Mouse (Mus musculus) stomach, postnatal 0 days (tissue): ENCODE measurements around the gene Mogs. TPM values are rescaled to one million over a fixed set of nuclear protein-coding genes. Genes with fewer than 3 reads are reported as not detected.

Experiments
- ATAC-seq: fragments of 200-750 bp; cut with Nextera tagmentation; 2 replicates; pipeline ENCODE4 v1.8.0; 2017; ENCODE audit not compliant: low FRiP score, low TSS enrichment
- DNase-seq: peaks from one replicate; pipeline ENCODE4 v3.0.0-alpha.2; 2016; ENCODE audit warnings: low spot score
- H3K27ac ChIP-seq: fragments of 300-500 bp; sonication (generic); replicated peaks from 2 replicates; pipeline ENCODE4 v1.5.1; 2014; ENCODE audit warnings: mild to moderate bottlenecking, control low read depth
- H3K27me3 ChIP-seq: fragments of 300-500 bp; sonication (generic); 2 replicates; pipeline ENCODE4 v1.6.1; 2014; ENCODE audit warnings: low read length; ENCODE audit not compliant: control insufficient read depth, insufficient read depth
- H3K36me3 ChIP-seq: fragments of 300-500 bp; sonication (generic); 2 replicates; pipeline ENCODE4 v1.6.1; 2014; ENCODE audit warnings: low read length, mixed read lengths; ENCODE audit not compliant: control insufficient read depth, insufficient read depth
- H3K4me1 ChIP-seq: fragments of 300-500 bp; sonication (generic); replicated peaks from 2 replicates; pipeline ENCODE4 v1.6.1; 2014; ENCODE audit warnings: antibody characterized with exemption; ENCODE audit not compliant: control insufficient read depth, insufficient read depth
- H3K4me2 ChIP-seq: fragments of 300-500 bp; sonication (generic); replicated peaks from 2 replicates; pipeline ENCODE4 v1.6.1; 2014; ENCODE audit warnings: low read depth, mild to moderate bottlenecking, control low read depth, moderate library complexity
- H3K4me3 ChIP-seq: fragments of 300-500 bp; sonication (generic); 2 replicates; pipeline ENCODE4 v1.5.1; 2014; ENCODE audit warnings: low read depth, low read length, control low read depth
- H3K9ac ChIP-seq: fragments of 300-500 bp; sonication (generic); 2 replicates; pipeline ENCODE4 v1.6.1; 2014; ENCODE audit warnings: mild to moderate bottlenecking, low read length, control low read depth, mixed read lengths
- H3K9me3 ChIP-seq: fragments of 300-500 bp; sonication (generic); 2 replicates; pipeline ENCODE4 v1.6.1; 2016; ENCODE audit warnings: low read length; ENCODE audit not compliant: control insufficient read depth
- CTCF ChIP-seq: IDR thresholded peaks from 2 replicates; pipeline ENCODE4 v1.5.1; 2016; ENCODE audit warnings: antibody characterized with exemption, low read depth, mild to moderate bottlenecking, moderate library complexity
- EP300 ChIP-seq: optimal IDR thresholded peaks from 2 replicates; pipeline ENCODE3; 2016; ENCODE audit warnings: antibody characterized with exemption
- WGBS: fragments of 180-500 bp; shearing (Covaris S2); extraction: QIAGEN DNeasy Blood & Tissue Kit; methylation state at CpG from one replicate; pipeline ENCODE4 v1.1.7; 2014; 5-methylcytosine and 5-hydroxymethylcytosine counted together
- polyA plus RNA-seq: library from polyadenylated mRNA; unstranded; fragments of >200 nt; fragmentation: Nextera tagmentation; extraction: Ambion mirVana; gene quantifications from 2 replicates; pipeline ENCODE4 v1.2.1, GENCODE M21; 2015

Gene Mogs
- polyA plus RNA-seq, 1 experiment from 2014 or later = 23.2 TPM

DNA sequence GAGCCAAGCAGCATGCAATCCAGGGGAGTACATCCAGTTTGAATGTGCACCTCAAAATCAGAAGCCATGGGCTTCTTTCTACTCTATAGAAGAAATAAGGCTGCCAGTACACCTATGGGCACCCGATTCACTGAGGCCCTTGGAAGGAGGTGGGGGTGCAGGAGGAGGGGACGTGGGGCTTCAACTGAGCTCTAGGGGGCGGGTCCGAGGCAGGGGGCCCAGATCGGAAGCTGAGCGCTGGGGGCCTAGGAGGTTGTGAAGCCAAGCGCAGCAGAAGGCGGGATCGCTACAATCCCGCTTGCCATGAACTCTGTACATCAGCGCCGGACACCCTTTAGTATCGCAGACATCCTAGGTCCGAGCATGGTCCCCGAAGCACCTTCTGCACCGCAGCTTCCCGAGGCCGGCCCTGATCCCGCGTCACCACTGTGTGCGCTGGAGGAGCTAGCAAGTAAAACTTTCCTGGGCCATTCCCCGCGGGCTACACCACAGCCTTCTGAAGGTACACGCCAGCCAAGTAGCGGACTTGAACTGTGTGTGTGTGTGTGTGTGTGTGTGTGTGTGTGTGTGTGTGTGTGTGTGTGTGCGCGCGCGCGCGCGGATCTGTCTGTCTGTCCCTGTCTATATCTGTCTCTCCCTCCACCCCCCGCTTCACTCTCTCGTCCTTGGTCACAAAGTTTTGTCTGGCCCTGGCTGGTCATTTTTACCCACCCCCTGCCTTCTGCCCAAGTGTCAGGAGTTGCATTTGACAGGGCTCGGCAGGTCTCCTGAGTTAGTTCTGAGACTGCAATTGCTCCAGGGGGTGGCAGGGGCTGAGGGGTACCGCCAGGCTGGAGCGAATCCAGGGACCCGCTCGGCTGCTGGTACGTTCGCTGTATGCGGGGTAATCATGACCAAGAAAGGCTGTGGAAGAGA, 28.9 kb upstream of the Mogs start, which contains the start of gene Lbx2:
TSS of gene Lbx2 (plus strand) at position 247 of the 915 bp plus-strand sequence.
- Histone ChIP-seq H3K4me2 (peak within 1 kb of the TSS; percentile 14; the same call in 1 of the 2 replicates), H3K4me1 (no peaks in the 10 kb centered on the region), H3K36me3 (no peaks in the 10 kb centered on the region), H3K9ac (no peak within 1 kb of the TSS), H3K27ac (no peak within 1 kb of the TSS), H3K9me3 (no peaks in the 10 kb centered on the region), H3K4me3 (0 out of 2 replicates have a peak within 1 kb of the TSS, but pooled peaks have one; percentile 2), H3K27me3 (peaks cover 26% of the 10 kb centered on the region; the same call in 1 of the 2 replicates)
- TF ChIP-seq EP300 = no peak
- TF ChIP-seq CTCF = no peak
- DNase-seq = no peak
- 0 out of 2 replicates have a peak, but pooled peaks have one; percentile 6 for ATAC-seq
- 8% methylated on average over 39 of the region's 42 CpGs for WGBS

DNA sequence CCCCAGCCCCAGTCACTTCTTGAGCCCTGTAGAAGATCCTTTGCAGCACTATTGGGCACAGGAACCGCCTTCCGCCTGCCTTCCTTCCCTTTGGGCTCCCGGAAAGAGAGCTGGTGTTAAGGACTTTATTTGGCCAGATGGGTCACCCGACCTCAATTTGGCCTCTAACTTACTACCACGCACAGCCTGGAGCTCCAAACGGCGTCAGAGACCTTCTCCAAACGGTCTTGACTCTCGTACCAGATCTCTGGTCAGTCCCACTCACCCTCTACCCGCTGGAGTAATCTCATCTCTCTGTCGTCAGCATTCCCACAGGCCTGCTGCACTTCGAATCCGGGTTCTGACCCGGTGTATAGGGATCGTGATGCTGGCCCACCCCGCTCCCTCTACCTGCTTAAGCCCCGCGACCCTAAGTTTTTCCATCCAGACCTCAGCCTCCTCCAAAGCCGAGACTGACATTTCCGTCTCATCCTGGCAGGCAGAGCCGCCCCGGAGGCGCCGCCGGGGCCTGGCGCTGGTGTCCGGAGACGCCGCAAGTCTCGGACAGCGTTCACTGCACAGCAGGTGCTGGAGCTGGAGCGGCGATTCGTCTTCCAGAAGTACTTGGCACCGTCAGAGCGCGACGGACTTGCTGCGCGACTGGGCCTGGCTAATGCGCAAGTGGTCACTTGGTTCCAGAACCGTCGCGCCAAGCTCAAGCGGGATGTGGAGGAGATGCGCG, 27.9 kb upstream of the Mogs start:
- no peak overlapping the region for H3K9ac ChIP-seq
- no peak for DNase-seq
- peak overlapping the region; percentile 23 for H3K4me2 ChIP-seq
- H3K36me3 ChIP-seq = no peaks in the 10 kb centered on the region
- peak overlapping the region; percentile 2; the same call in 1 of the 2 replicates for H3K4me3 ChIP-seq
- TF ChIP-seq EP300 = no peak
- TF ChIP-seq CTCF = no peak
- no peaks in the 10 kb centered on the region for H3K9me3 ChIP-seq
- no peak overlapping the region for H3K27ac ChIP-seq
- ATAC-seq = no peak
- H3K4me1 ChIP-seq = no peaks in the 10 kb centered on the region
- WGBS = 7% methylated on average over 47 of the region's 47 CpGs
- peaks cover 26% of the 10 kb centered on the region; the same call in 1 of the 2 replicates for H3K27me3 ChIP-seq

DNA sequence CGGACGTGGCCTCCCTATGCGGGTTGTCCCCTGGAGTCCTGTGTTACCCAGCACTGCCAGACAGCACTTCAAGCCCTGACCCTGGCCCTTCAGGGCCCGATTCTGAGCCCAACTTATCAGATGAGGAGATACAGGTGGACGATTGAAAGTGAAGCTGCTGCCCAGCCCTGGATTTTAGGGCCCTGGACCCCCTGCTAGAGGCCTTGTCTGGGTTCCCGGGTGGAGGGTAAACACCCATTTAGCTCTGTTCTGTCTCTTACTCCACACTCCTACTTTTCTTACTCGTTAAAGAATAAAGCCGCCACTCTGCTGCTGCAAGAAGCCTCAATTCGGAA, 27.4 kb upstream of the Mogs start:
- ATAC-seq (no peak), DNase-seq (no peak)
- Histone ChIP-seq H3K36me3 (no peaks in the 10 kb centered on the region), H3K4me1 (no peaks in the 10 kb centered on the region), H3K4me2 (peak overlapping the region; percentile 23; the same call in 1 of the 2 replicates), H3K4me3 (peak overlapping the region; percentile 2; the same call in 1 of the 2 replicates), H3K9ac (no peak overlapping the region), H3K9me3 (no peaks in the 10 kb centered on the region), H3K27ac (no peak overlapping the region), H3K27me3 (peaks cover 26% of the 10 kb centered on the region; the same call in 1 of the 2 replicates)
- no peak for TF ChIP-seq EP300
- TF ChIP-seq CTCF = no peak
- 16% methylated on average over 9 of the region's 9 CpGs for WGBS

DNA sequence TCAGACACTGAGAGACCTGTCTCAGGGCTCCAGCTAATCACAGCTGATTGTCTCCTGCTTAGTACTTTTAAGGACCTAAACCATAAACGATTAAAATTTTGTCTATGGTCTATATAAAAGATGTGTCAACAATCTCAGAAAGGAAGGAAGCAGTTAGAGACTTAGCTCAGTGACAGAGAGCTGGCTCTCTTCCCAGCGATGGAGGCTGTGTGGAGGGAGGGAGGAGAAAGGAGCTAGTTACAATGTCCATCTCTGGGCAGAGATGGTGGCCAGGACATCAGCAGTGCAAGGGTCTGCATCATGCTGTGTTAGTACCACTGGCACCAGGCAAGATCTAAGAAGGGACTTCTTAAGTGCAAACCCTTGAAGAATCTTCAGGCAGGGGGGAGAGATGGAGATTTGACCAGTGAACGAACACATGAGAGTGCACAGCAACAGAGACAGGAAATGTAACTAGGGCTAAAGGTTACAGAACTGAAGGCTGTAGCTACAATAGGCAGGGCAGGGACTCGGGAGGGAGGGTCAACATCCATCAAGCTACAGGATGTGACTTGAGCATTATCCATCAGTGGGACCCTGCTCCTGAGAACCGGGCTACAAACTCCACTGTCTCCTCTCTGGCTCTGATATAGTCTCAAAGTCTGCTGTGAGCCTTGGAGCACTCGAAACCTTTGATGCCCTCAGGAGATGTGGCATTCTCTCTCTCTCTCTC, 22.7 kb upstream of the Mogs start:
- TF ChIP-seq CTCF (no peak), EP300 (no peak)
- ATAC-seq = no peak
- no peaks in the 10 kb centered on the region for H3K36me3 ChIP-seq
- H3K4me3 ChIP-seq = no peak overlapping the region
- H3K9ac ChIP-seq = no peak overlapping the region
- DNase-seq = no peak
- no peaks in the 10 kb centered on the region for H3K4me1 ChIP-seq
- H3K9me3 ChIP-seq = no peaks in the 10 kb centered on the region
- H3K4me2 ChIP-seq = no peak overlapping the region
- H3K27ac ChIP-seq = no peak overlapping the region
- 27% methylated on average over 6 of the region's 6 CpGs for WGBS
- peaks cover 9% of the 10 kb centered on the region; the same call in 1 of the 2 replicates for H3K27me3 ChIP-seq

DNA sequence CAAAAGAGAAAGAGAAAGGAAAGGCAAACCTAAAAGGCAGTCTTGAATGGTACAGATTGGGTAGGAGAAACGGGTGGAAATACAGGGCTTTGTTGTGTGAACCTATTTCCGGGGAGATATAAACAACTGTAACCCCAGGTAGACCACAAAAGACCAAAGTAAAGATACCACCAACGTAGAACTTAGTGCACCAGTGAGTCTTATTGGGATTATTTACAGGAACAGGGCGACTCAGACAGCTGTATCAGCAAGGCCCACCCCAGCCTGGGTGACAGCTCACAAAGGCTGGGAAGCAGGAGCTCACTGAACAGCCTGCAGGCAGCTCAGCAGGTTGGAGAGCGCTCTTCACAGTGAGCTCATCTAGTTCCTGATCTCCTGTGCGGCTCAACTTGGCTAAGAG, 19.3 kb upstream of the Mogs start:
- Histone ChIP-seq H3K9ac (no peak overlapping the region), H3K4me1 (no peaks in the 10 kb centered on the region; the same call in 1 of the 2 replicates), H3K4me3 (no peak overlapping the region), H3K36me3 (no peaks in the 10 kb centered on the region), H3K9me3 (no peaks in the 10 kb centered on the region), H3K4me2 (no peak overlapping the region), H3K27me3 (no peaks in the 10 kb centered on the region), H3K27ac (no peak overlapping the region)
- TF ChIP-seq EP300 (no peak), CTCF (no peak)
- ATAC-seq (no peak), DNase-seq (no peak)
- WGBS = 42% methylated on average over 6 of the region's 6 CpGs
